25 mouse cellular contexts compared by ENCODE assay signal in genomic region chr3:36618181-36618580, GRCm38 (mm10). TPM values are rescaled to one million over a fixed set of nuclear protein-coding genes. Genes with fewer than 3 reads are reported as not detected.
DNase-seq lines count a peak whose midpoint lies in the region; ATAC-seq lines count a peak whose summit lies in the region.
"Had no signal": no experiment of that assay in that cellular context is flagged by ENCODE, and none has a peak within 500 bp of the region (broad histone marks: within the 10 kb centered on the region; RNA-seq: fewer than 3 reads in every experiment).

No protein-coding gene starts in this region.

- H3K27ac ChIP-seq in liver, embryonic 15.5 days (replicated peaks) = no peak overlapping the region
- H3K27ac ChIP-seq: embryonic facial prominence, embryonic 10.5 days; hindbrain, embryonic 10.5 days; intestine, embryonic 15.5 days; liver, embryonic 13.5 days had no signal

- no peaks in the 10 kb centered on the region for H3K9me3 ChIP-seq in liver, embryonic 15.5 days (replicated peaks)
- H3K9me3 ChIP-seq: embryonic facial prominence, embryonic 10.5 days; hindbrain, embryonic 10.5 days; intestine, embryonic 15.5 days; liver, embryonic 13.5 days had no signal

- no peak overlapping the region for H3K4me3 ChIP-seq in liver, embryonic 15.5 days (replicated peaks)
- H3K4me3 ChIP-seq: embryonic facial prominence, embryonic 10.5 days; hindbrain, embryonic 10.5 days; intestine, embryonic 15.5 days; liver, embryonic 13.5 days had no signal

- intact Hi-C loops in left cerebral cortex, postnatal 25 days (cut with DNase I) = no loop called here

- H3K9ac ChIP-seq in liver, embryonic 15.5 days = no peak overlapping the region
- H3K9ac ChIP-seq: intestine, embryonic 15.5 days; liver, embryonic 13.5 days had no signal

- H3K36me3 ChIP-seq in liver, embryonic 15.5 days (replicated peaks) = no peaks in the 10 kb centered on the region
- H3K36me3 ChIP-seq: embryonic facial prominence, embryonic 10.5 days; hindbrain, embryonic 10.5 days; intestine, embryonic 15.5 days; liver, embryonic 13.5 days had no signal

- peaks cover 6% of the 10 kb centered on the region for H3K4me1 ChIP-seq in liver, embryonic 15.5 days (replicated peaks)
- H3K4me1 ChIP-seq: intestine, embryonic 15.5 days had no signal

- ATAC-seq in liver, embryonic 15.5 days (ENCODE audit: insufficient read depth) = no peak
- ATAC-seq: forebrain, embryonic 16.5 days; hindbrain, embryonic 16.5 days; intestine, embryonic 15.5 days had no signal

- DNase-seq in liver = no peak
- peak; percentile 65 for DNase-seq in kidney, adult 9 months
- peak; percentile 6 to 43 for DNase-seq in kidney, postnatal 36 days
- no peak for DNase-seq in thymus, postnatal 25 days
- no peak for DNase-seq in left cerebral cortex, postnatal 25 days (ENCODE audit: low spot score in 2 of 2)
- no peak for DNase-seq in spleen, postnatal 36 days (ENCODE audit: low spot score in 2 of 2)
- DNase-seq: adrenal gland, postnatal 25 days; cerebellum, adult 11 months; cerebellum, adult 9-11 months; gastrocnemius, postnatal 14 days; heart, adult 11 months; liver, embryonic 13.5 days; lung, postnatal 4 days; midbrain, embryonic 14.5 days; right cerebral cortex, adult 18-20 months; spleen, adult 18-20 months; thymus, postnatal 14 days had no signal

- H3K27me3 ChIP-seq in liver, embryonic 15.5 days = no peaks in the 10 kb centered on the region
- H3K27me3 ChIP-seq: intestine, embryonic 15.5 days; liver, embryonic 13.5 days had no signal

- H3K4me2 ChIP-seq in liver, embryonic 15.5 days = peak overlapping the region; percentile 13; the same call in 1 of the 2 replicates
- H3K4me2 ChIP-seq: heart, embryonic 11.5 days; intestine, embryonic 15.5 days; liver, embryonic 13.5 days had no signal

- WGBS in liver, embryonic 15.5 days (ENCODE audit: insufficient replicate concordance) = 56% methylated on average over 7 of the region's 7 CpGs

RNA-seq across cellular contexts. Expression of gene Bbs7, which starts 4.9 kb away (rescaled TPM):
- 8.8 and 8.9 TPM in 2 replicates for polyA plus RNA-seq in liver, embryonic 15.5 days (2015; fragmentation: Nextera tagmentation; extraction: Ambion mirVana)
- 10 to 100 TPM; 13.3 to 18.8 TPM for total RNA-seq in left cerebral cortex, postnatal 25 days (2021)
- total RNA-seq: MEL had no signal

RNA-seq across cellular contexts. Expression of gene Ccna2, which starts 46.2 kb away (rescaled TPM):
- polyA plus RNA-seq in liver, embryonic 15.5 days (2015; fragmentation: Nextera tagmentation; extraction: Ambion mirVana) = 251 and 253 TPM in 2 replicates
- 1 to 10 TPM; 1.4 to 1.7 TPM for total RNA-seq in left cerebral cortex, postnatal 25 days (2021)

Comparison
In these comparisons a context has a peak if more than half of its experiments do, and no peak if none do; other contexts are left out.
1. DNase-seq: peak in kidney, adult 9 months (single experiment) and kidney, postnatal 36 days (2 of 2); none in liver (single experiment), thymus, postnatal 25 days (single experiment), left cerebral cortex, postnatal 25 days (0 of 2) and spleen, postnatal 36 days (0 of 2).